Mouse (Mus musculus) neural tube, embryonic 11.5 days (tissue): ENCODE results near the gene Pheta1. TPM values are rescaled to one million over a fixed set of nuclear protein-coding genes. Genes with fewer than 3 reads are reported as not detected.
A peak's percentile ranks its signal among the peaks of the same experiment; 100 is the strongest.

Source experiments
- ATAC-seq: fragments of 200-750 bp; cut with Nextera tagmentation; 2 replicates; pipeline ENCODE4 v1.8.0; 2017; ENCODE audit warnings: moderate number of reproducible peaks, mild to moderate bottlenecking, moderate TSS enrichment, moderate library complexity; ENCODE audit not compliant: insufficient read depth, low FRiP score, low TSS enrichment
- DNase-seq: peaks from one replicate; pipeline ENCODE4 v3.0.0-alpha.2; 2015; ENCODE audit warnings: low spot score
- H3K27ac ChIP-seq: fragments of 300-500 bp; sonication (generic); 2 replicates; pipeline ENCODE4 v1.5.1; 2014; ENCODE audit warnings: low read depth, mild to moderate bottlenecking, low read length
- H3K27me3 ChIP-seq: fragments of 300-500 bp; sonication (generic); 2 replicates; pipeline ENCODE4 v1.6.1; 2014; ENCODE audit warnings: mild to moderate bottlenecking, low read length, mixed read lengths; ENCODE audit not compliant: control insufficient read depth, insufficient read depth
- H3K36me3 ChIP-seq: fragments of 300-500 bp; sonication (generic); 2 replicates; pipeline ENCODE4 v1.6.1; 2014; ENCODE audit warnings: mild to moderate bottlenecking, low read length, moderate library complexity, mixed read lengths; ENCODE audit not compliant: control insufficient read depth, insufficient read depth
- H3K4me1 ChIP-seq: fragments of 300-500 bp; sonication (generic); 2 replicates; pipeline ENCODE4 v1.6.1; 2014; ENCODE audit warnings: low read length, mixed read lengths; ENCODE audit not compliant: control insufficient read depth, insufficient read depth
- H3K4me2 ChIP-seq: fragments of 300-500 bp; sonication (generic); 2 replicates; pipeline ENCODE4 v1.6.1; 2014; ENCODE audit warnings: low read depth, mild to moderate bottlenecking, moderate library complexity
- H3K4me3 ChIP-seq: fragments of 300-500 bp; sonication (generic); 2 replicates; pipeline ENCODE4 v1.5.1; 2014; ENCODE audit warnings: low read depth, low read length
- H3K9ac ChIP-seq: fragments of 300-500 bp; sonication (generic); 2 replicates; pipeline ENCODE4 v1.6.1; 2014; ENCODE audit warnings: mild to moderate bottlenecking, low read length
- H3K9me3 ChIP-seq: fragments of 300-500 bp; sonication (generic); 2 replicates; pipeline ENCODE4 v1.6.1; 2016; ENCODE audit warnings: low read length; ENCODE audit not compliant: control insufficient read depth
- WGBS: fragments of 180-500 bp; shearing (Covaris S2); extraction: QIAGEN DNeasy Blood & Tissue Kit; methylation state at CpG from one replicate; pipeline ENCODE4 v1.1.7; 2014; 5-methylcytosine and 5-hydroxymethylcytosine counted together
- polyA plus RNA-seq: library from polyadenylated mRNA; unstranded; fragments of >200 nt; fragmentation: Nextera tagmentation; extraction: Ambion mirVana; gene quantifications from 2 replicates; pipeline ENCODE4 v1.2.1, GENCODE M21; 2014

Pheta1 gene
- polyA plus RNA-seq, 1 experiment from 2014 or later: 32.3 TPM

GRCm38 (mm10) chr5:121821116-121821515, 27.7 kb upstream of the Pheta1 start:
- Histone ChIP-seq H3K4me3 (no peak overlapping the region), H3K27ac (no peak overlapping the region), H3K9me3 (no peaks in the 10 kb centered on the region), H3K4me2 (no peak overlapping the region), H3K36me3 (peaks cover 21% of the 10 kb centered on the region), H3K9ac (no peak overlapping the region), H3K4me1 (no peaks in the 10 kb centered on the region), H3K27me3 (no peaks in the 10 kb centered on the region)
- DNase-seq: no peak
- ATAC-seq: no peak
- 84% methylated on average over 5 of the region's 5 CpGs for WGBS

- ATAC-seq (no peak), DNase-seq (no peak)
- H3K4me1 ChIP-seq: no peaks in the 10 kb centered on the region
- no peak overlapping the region for H3K9ac ChIP-seq
- H3K27me3 ChIP-seq: no peaks in the 10 kb centered on the region
- H3K36me3 ChIP-seq: peaks cover 17% of the 10 kb centered on the region
- H3K4me2 ChIP-seq: no peak overlapping the region
- no peak overlapping the region for H3K4me3 ChIP-seq
- no peak overlapping the region for H3K27ac ChIP-seq
- H3K9me3 ChIP-seq: no peaks in the 10 kb centered on the region
- 73% methylated on average over 5 of the region's 5 CpGs for WGBS
Measured at GRCm38 (mm10) chr5:121821552-121821951, 27.2 kb upstream of the Pheta1 start.

DNA sequence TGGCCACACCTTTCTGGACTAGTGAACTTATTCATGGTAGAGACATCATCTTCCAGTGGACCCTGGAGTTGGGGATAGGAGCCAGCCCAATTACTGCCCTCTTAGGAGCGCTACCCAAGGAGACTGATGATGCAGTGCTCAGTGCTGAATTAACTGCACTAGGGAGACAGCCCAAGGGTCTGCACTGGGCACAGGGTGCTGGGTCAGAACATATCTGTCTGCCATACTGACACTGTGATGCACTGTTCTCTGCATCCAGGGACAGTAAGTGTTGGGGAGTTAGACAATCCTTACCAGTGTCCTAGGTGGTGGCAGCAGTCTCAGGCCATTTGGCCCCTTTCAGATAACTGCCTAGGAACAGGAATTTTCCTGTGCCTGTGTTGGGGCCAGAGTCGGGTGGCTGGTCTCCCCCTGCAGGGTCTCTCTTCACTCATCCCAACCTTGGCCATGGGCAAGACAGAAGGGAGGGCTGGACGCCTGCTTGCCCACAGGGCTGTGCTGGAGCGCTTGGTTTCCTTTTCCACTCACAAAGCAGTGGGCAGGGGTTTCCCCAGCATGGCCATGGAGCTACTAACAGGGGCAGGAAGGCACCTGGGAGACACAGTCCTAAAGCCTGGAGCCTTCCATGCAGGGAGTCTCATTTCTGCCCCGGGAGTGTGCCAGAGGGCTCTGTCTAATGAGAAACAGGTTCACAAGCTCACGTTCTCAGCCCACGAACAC, 25.8 kb upstream of the Pheta1 start:
- Histone ChIP-seq H3K4me2 (no peak overlapping the region), H3K36me3 (peaks cover 8% of the 10 kb centered on the region), H3K9me3 (no peaks in the 10 kb centered on the region), H3K27me3 (peaks cover 5% of the 10 kb centered on the region), H3K4me3 (no peak overlapping the region), H3K9ac (no peak overlapping the region), H3K27ac (no peak overlapping the region), H3K4me1 (no peaks in the 10 kb centered on the region)
- ATAC-seq (no peak), DNase-seq (no peak)
- 71% methylated on average over 7 of the region's 7 CpGs for whole genome bisulfite sequencing

- WGBS: 100% methylated on average over 1 of the region's 1 CpGs
- Histone ChIP-seq H3K4me3 (no peak overlapping the region), H3K4me1 (0 out of 2 replicates have a peak, but pooled peaks cover 6% of the 10 kb centered on the region), H3K4me2 (no peak overlapping the region), H3K27ac (no peak overlapping the region), H3K27me3 (peaks cover 11% of the 10 kb centered on the region), H3K9me3 (no peaks in the 10 kb centered on the region), H3K36me3 (peaks cover 2% of the 10 kb centered on the region), H3K9ac (no peak overlapping the region)
- DNase-seq (no peak), ATAC-seq (no peak)
Measured at GRCm38 (mm10) chr5:121823668-121824067, 25.1 kb upstream of the Pheta1 start.

- Histone ChIP-seq H3K36me3 (no peaks in the 10 kb centered on the region), H3K4me1 (0 out of 2 replicates have a peak, but pooled peaks cover 10% of the 10 kb centered on the region), H3K9ac (no peak overlapping the region; the same call in 1 of the 2 replicates), H3K4me3 (no peak overlapping the region), H3K4me2 (no peak overlapping the region), H3K9me3 (no peaks in the 10 kb centered on the region), H3K27me3 (peaks cover 14% of the 10 kb centered on the region), H3K27ac (0 out of 2 replicates have a peak overlapping the region, but pooled peaks have one; percentile 4)
- no peak for ATAC-seq
- 65% methylated on average over 4 of the region's 4 CpGs for WGBS
- no peak for DNase-seq
Measured at GRCm38 (mm10) chr5:121824121-121824520, 24.7 kb upstream of the Pheta1 start.

DNA sequence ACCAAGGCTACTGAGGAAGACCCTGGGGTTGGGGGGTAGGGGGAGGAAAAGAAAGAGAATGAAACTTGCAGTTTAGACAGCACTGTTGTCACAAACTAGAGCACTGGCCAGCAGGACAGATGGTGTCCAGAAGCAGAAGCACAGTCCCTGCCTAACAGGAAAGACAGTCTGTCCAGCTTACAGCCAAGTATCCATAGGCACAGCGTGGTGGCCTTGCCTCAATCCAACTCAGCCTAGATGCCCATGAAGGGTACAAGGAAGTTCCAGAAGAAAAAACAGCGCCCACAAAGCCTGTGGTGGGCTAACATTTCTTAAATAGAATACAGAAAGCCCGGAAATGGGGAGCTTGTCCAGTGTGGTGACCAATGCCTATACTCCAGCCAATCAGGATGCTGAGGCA, 23.2 kb upstream of the Pheta1 start:
- no peak overlapping the region for H3K4me2 ChIP-seq
- no peaks in the 10 kb centered on the region for H3K36me3 ChIP-seq
- DNase-seq: no peak
- H3K9ac ChIP-seq: no peak overlapping the region
- 0 out of 2 replicates have a peak, but pooled peaks cover 10% of the 10 kb centered on the region for H3K4me1 ChIP-seq
- H3K4me3 ChIP-seq: no peak overlapping the region
- no peak overlapping the region for H3K27ac ChIP-seq
- 83% methylated on average over 3 of the region's 3 CpGs for WGBS
- no peak for ATAC-seq
- H3K27me3 ChIP-seq: peaks cover 21% of the 10 kb centered on the region
- H3K9me3 ChIP-seq: no peaks in the 10 kb centered on the region

DNA sequence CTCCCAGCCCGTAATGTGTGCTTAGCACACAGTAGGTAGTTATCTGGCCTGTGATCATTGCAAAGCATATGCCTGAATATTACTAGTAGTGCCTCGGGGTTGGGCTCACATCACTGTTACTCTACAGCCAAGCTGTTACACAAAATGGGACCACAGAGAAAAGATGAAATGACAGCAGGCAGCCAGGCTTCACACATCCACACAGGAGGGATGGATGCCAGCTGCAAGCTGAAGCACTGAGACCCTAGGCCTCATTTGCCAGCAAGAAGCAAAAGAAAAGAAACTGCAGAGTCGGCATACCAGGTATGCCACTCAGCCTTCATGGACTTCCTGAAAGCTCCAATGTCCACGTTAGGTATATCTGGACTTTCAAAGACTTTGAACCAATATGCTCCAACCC, 20.9 kb upstream of the Pheta1 start:
- no peak overlapping the region for H3K9ac ChIP-seq
- ATAC-seq (no peak), DNase-seq (no peak)
- H3K4me3 ChIP-seq: no peak overlapping the region
- H3K27me3 ChIP-seq: peaks cover 21% of the 10 kb centered on the region
- 0 out of 2 replicates have a peak, but pooled peaks cover 10% of the 10 kb centered on the region for H3K4me1 ChIP-seq
- H3K27ac ChIP-seq: no peak overlapping the region
- 78% methylated on average over 4 of the region's 4 CpGs for WGBS
- no peaks in the 10 kb centered on the region for H3K9me3 ChIP-seq
- H3K36me3 ChIP-seq: no peaks in the 10 kb centered on the region
- no peak overlapping the region; the same call in 1 of the 2 replicates for H3K4me2 ChIP-seq

- H3K9ac ChIP-seq: peak overlapping the region; percentile 54
- H3K36me3 ChIP-seq: no peaks in the 10 kb centered on the region
- ATAC-seq: no peak
- H3K9me3 ChIP-seq: no peaks in the 10 kb centered on the region
- peaks cover 16% of the 10 kb centered on the region for H3K4me1 ChIP-seq
- 4% methylated on average over 79 of the region's 82 CpGs for WGBS
- peaks cover 21% of the 10 kb centered on the region for H3K27me3 ChIP-seq
- H3K4me3 ChIP-seq: peak overlapping the region; percentile 34
- peak overlapping the region; percentile 83 for H3K4me2 ChIP-seq
- peak; percentile 65 for DNase-seq
- no peak overlapping the region for H3K27ac ChIP-seq
Measured at GRCm38 (mm10) chr5:121828491-121829432, 20.0 kb upstream of the Pheta1 start.
